Mouse (Mus musculus) monocyte, adult 5-6 weeks (primary cell): ENCODE measurements around the gene Chst5. TPM values are rescaled to one million over a fixed set of nuclear protein-coding genes. Genes with fewer than 3 reads are reported as not detected.
A peak's percentile ranks its signal among the peaks of the same experiment; 100 is the strongest.
"Not testable (repeated sequence)": the region's sequence is repeated elsewhere in the genome, so short reads cannot be mapped to it uniquely, and the experiment has no call there.

ENCODE experiments used
- ATAC-seq: fragments of 153-309, 156-312 bp; replicated peaks from 2 replicates; pipeline ENCODE4 v1.8.0; 2017; ENCODE audit warnings: mild to moderate bottlenecking; ENCODE audit not compliant: low TSS enrichment, insufficient number of reproducible peaks, severe bottlenecking, poor library complexity, low FRiP score
- total RNA-seq: library from RNA; stranded (forward); fragments of 200-1000, 200-491, 200-594 nt; gene quantifications from 3 replicates; pipeline ENCODE4 v1.2.3, GENCODE M21; 2017

Chst5 gene
- total RNA-seq: not detected in 3 replicates

GRCm38 (mm10) chr8:111909621-111910450, at the start of gene Chst5:
Gene Chst5 (minus strand): TSS chr8:111910447.
- ATAC-seq: no peak

- no peak for ATAC-seq
Observed at GRCm38 (mm10) chr8:111957231-111957630, 47.0 kb upstream of the Chst5 start.

- no peak for ATAC-seq
Observed at GRCm38 (mm10) chr8:111955879-111956278, 45.6 kb upstream of the Chst5 start.

GRCm38 (mm10) chr8:111954844-111955594, 44.8 kb upstream of the Chst5 start:
- no peak for ATAC-seq

- no peak for ATAC-seq
Observed at GRCm38 (mm10) chr8:111951936-111952335, 41.7 kb upstream of the Chst5 start.

GRCm38 (mm10) chr8:111951317-111951716, 41.1 kb upstream of the Chst5 start:
- ATAC-seq: no peak

GRCm38 (mm10) chr8:111950846-111951245, 40.6 kb upstream of the Chst5 start:
- no peak for ATAC-seq

GRCm38 (mm10) chr8:111947954-111948353, 37.7 kb upstream of the Chst5 start:
- no peak for ATAC-seq

GRCm38 (mm10) chr8:111947144-111947543, 36.9 kb upstream of the Chst5 start:
- ATAC-seq: no peak

- no peak for ATAC-seq
Observed at GRCm38 (mm10) chr8:111943544-111943943, 33.3 kb upstream of the Chst5 start.

- ATAC-seq: peak; percentile 24
Observed at GRCm38 (mm10) chr8:111941101-111941454, 30.8 kb upstream of the Chst5 start.

- ATAC-seq: peak; percentile 84
Observed at GRCm38 (mm10) chr8:111940171-111941100, 30.2 kb upstream of the Chst5 start, which contains the start of gene Gabarapl2. Gene Gabarapl2 (plus strand): TSS chr8:111940703.

- ATAC-seq: peak; percentile 80
Observed at GRCm38 (mm10) chr8:111939516-111940142, 29.4 kb upstream of the Chst5 start.

- not testable (repeated sequence) for ATAC-seq
Observed at GRCm38 (mm10) chr8:111938076-111938985, 28.1 kb upstream of the Chst5 start.

GRCm38 (mm10) chr8:111937184-111937583, 26.9 kb upstream of the Chst5 start:
- no peak for ATAC-seq

GRCm38 (mm10) chr8:111934201-111934600, 24.0 kb upstream of the Chst5 start:
- ATAC-seq: no peak

GRCm38 (mm10) chr8:111933348-111934076, 23.3 kb upstream of the Chst5 start, which contains the start of gene Tmem231:
Gene Tmem231 (minus strand): TSS chr8:111933881.
- peak; percentile 95 for ATAC-seq
